Mouse (Mus musculus) gastrocnemius, postnatal 36 days (tissue): ENCODE measurements at regions not wholly inside any gene's neighbourhood (a gene's known extent, or its start where the extent isn't known, plus 50 kb on each side); places are given as distances from the start of the nearest gene placed in this dataset.
"Not testable (repeated sequence)": the region's sequence is repeated elsewhere in the genome, so short reads cannot be mapped to it uniquely, and the experiment has no call there.

ENCODE experiments used
- DNase-seq, 2 experiments: peaks; one replicate each; pipeline ENCODE4 v3.0.0; 2022
- intact Hi-C: fragments of 180-260 bp; cut with DNase I; formaldehyde crosslinking; loops from one replicate; pipeline ENCODE4 v1.15.1; 2025

DNA sequence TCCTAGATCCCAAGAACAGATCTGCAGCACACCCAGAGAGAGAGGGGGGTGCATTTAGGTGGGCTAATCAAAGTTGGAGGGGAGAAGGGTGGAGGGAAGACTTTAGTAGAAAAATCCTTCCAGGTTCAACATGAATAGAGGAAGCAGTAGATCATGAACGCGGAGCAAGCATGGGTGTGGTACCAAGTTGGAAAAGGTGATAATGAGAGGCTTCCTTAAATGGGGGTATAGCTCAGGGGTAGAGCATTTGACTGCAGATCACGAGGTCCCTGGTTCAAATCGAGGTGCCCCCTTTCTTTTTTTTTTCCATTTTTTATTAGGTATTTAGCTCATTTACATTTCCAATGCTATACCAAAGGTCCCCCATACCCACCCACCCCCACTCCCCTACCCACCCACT lies 54.0 kb upstream of the Krba1 start:
- intact Hi-C loops, DNase-seq: not testable (repeated sequence)

DNA sequence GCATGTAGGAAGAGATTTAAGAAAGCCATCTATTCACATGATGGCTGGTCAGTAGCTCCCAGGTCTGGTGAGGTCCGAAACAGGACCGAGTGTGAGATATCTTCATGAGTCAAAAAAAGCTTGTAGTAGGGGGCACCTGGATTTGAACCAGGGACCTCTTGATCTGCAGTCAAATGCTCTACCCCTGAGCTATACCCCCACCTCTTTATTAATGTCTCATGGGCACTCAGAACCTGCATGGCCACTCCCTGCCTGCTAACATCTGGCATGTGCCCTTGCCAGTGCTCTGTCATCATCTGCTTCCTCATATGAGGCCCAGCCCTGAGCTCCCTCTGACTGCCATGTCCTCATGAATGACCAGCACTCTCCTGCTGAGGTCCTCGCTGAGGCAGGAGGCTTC lies 58.4 kb upstream of the Krba1 start:
- DNase-seq, intact Hi-C loops: not testable (repeated sequence)

DNA sequence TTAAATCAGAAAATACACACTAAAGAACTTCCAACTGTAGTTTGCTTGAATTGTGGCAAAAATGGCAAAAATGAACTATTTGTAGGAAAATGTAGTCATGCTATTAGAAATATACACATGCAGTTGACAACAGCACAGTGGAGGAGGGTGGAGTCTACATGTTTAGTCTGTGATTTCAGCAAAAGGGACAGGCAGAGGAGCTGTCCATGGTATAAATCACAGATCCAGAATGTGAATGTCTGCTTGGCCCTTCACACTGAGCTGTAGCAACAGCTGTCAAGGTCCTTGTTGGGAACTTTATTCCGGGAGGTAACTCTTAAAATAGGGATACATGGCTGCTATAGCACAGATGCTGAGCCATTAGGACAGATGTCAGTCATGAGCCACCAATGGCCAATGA lies 107.4 kb upstream of the Krba1 start:
- no peak for DNase-seq
- intact Hi-C loops, result no loop called here

DNA sequence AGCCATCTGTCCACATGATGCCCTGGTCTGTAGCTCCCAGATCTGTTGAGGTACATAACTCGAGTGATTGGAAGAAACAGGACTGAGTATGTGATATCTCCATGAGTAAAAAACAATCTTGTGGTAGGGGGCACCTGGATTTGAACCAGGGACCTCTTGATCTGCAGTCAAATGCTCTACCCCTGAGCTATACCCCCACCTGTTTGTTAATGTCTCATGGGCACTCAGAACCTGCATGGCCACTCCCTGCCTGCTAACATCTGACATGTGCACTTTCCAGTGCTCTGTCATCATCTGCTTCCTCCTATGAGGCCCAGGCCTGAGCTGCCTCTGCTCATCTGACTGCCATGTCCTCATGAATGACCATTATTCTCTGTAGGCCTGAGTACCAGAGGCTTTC lies 115.7 kb upstream of the Krba1 start:
- DNase-seq, intact Hi-C loops: not testable (repeated sequence)

DNA sequence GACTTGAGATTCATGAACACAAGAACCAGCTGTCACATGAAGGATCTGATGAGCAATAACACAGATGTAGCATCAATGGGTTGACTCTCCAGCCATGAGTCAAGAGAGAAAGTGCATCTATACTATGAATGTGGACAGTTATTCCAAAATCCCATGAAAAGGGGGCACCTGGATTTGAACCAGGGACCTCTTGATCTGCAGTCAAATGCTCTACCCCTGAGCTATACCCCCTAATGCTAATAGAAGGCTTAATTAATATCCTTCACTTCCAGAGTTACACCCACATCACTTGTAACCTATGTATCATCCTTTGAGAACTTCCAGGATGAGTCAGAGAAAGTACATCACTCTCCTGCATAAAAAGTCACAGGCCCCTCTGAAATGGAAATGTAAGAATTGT lies 133.8 kb upstream of the Krba1 start:
- DNase-seq, intact Hi-C loops: not testable (repeated sequence)

DNA sequence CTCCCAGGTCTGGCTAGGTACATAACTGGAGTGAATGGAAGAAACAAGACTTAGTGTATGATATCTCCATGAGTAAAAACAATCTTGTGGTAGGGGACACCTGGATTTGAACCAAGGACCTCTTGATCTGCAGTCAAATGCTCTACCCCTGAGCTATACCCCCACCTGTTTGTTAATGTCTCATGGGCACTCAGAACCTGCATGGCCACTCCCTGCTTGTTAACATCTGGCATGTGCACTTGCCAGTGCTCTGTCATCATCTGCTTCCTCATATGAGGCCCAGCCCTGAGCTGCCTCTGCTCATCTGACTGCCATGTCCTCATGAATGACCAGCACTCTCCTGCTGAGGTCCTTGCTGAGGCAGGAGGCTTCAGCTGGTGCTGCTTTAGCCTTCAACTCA lies 142.4 kb upstream of the Krba1 start:
- intact Hi-C loops, DNase-seq: not testable (repeated sequence)

DNA sequence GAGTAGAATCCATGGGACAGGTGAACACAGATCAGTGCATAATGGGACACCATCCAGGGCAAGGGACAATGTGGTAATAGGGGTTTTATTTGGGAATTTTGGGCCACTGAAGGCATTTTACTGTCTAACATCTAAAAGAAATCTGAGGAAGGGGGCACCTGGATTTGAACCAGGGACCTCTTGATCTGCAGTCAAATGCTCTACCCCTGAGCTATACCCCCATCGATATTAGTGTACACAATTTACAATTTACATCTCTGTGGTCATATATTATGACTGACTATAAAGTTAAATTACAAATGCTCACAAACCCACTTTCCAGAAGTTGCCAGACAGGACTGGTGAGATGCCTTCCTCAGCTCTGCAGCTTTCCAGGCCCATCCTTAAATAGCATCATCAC lies 143.4 kb upstream of the Krba1 start:
- intact Hi-C loops, result no loop called here
- no peak for DNase-seq

DNA sequence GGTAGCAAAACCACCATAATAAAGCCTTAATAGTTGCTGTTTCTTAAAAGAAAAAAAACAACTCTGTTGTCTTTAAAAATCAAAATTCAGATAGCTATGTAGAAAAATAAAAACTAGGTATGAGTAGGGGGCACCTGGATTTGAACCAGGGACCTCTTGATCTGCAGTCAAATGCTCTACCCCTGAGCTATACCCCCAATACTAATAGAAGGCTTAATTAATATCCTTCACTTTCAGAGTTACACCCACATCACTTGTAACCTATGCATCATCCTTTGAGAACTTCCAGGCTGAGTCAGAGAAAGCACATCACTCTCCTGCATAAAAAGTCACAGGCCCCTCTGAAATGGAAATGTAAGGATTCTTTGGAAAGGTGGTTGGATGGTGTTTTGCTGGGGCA lies 151.2 kb upstream of the Krba1 start:
- intact Hi-C loops, result loop anchor here (2.0 kb wide), 1 partner anchor 17 kb away; no protein-coding TSS in a partner anchor
- DNase-seq, result not testable (repeated sequence)

DNA sequence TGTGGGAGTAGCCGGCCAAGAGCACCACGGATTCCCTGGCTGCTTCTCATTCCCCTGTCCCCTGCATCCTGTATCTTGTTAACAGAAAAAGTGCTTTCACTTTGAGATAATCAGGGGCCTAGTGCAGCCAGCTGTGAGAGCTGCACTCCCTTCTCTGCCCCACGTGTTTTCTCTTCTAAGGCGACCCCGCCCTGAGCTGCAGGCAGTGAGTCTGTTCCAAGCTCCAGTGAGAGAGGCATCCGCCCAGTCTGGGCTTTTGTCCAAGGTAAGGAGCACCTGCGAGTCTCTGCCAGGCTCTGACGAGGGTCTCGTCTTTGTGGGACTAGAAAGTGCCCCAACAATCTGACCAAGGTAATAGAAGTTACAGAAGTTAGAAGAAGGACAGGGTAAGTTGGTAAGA lies 141.0 kb upstream of the Zfp746 start:
- DNase-seq, result no peak
- intact Hi-C loops, result loop anchor here (2.0 kb wide), 1 partner anchor 17 kb away; no protein-coding TSS in a partner anchor

DNA sequence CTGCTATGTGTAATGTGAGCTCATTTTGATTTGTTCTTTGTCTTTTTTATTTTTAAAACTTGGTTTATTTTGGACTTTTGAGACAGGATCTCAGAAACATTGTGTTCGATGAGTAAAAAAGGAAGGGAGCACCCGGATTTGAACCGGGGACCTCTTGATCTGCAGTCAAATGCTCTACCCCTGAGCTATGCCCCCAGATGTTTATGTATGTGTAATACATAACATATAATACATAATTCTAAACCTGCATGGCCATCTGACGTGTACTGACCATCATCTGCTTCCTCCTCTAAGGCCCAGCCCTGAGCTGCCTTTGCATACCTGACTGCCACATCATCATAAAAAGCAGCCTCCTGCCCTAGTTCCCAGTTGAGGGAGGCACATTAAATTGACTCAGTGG lies 137.8 kb upstream of the Zfp746 start:
- intact Hi-C loops, result no loop called here
- DNase-seq, result no peak

DNA sequence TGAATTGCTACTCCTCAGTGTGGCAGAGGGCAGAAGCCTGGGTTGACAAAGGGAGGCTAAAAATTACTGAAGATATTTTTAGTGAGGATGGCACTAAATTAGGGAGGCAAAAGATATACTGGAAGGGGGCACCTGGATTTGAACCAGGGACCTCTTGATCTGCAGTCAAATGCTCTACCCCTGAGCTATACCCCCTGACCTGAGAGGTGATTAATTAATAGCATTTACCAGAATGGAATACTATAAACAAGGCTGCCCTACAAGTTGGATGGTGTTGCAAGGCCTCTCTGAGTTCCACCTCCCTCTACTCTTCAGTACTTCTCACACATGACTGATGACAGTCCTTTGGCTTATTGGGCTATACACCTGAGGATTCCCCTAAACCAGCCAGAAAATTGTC lies 136.6 kb upstream of the Zfp746 start:
- intact Hi-C loops, result no loop called here

DNA sequence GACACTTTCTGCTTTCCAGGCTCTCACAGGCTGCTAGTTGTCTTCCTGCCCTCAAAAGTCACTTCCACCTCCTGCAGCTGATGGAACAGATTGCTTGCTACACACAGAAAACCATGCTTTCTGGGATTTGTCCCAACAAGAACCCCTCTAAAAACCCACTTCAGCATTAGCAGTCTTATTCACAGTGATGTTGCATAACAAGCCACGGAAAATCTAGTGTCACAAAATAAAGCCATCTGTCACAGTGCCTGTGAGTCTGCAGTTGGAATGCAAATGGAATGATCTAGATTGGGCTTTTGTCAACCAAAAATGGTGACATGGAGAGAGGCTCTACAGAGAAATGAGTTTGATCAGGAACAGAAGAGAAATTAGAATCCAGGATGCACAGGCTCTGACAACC lies 135.4 kb upstream of the Zfp746 start:
- intact Hi-C loops, DNase-seq: not testable (repeated sequence)

More for the DNA sequence above, 136.6 kb upstream of the Zfp746 start:
- no peak for DNase-seq

DNA sequence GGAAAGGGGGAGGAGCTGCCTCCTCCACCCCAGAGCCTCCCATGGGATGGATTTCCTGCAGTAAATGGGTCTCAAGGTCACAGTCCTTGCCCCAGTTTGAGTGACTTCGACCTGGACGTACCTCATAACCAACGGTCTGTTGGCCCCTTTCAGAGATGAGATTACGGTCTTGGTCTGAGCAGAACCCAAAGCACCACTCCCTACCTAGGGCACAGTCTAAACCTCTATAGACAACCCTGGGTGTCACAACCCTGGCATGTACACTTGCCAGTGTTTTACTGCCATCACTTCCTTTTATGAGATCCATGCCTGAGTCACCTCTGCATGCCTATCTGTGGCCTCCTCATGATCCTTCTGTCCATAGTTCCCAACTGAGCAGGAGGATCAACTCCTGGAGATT lies 128.8 kb upstream of the Zfp746 start:
- intact Hi-C loops, result no loop called here
- no peak for DNase-seq

DNA sequence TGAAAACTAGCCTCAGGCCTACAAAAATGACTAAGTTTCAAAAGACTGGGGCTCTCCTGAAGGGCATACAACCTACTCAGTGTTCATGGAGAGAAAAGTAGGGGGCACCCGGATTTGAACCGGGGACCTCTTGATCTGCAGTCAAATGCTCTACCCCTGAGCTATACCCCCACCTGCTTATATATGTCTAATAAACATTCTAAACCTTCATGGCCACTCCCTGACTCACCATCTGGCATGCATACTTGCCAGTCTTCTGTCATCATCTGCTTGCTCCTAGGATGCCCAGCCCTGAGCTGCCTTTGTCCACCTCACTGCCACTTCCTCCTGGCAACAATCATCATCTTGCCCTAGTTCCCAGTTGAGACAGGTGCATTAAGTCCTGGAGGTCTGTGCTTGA lies 123.3 kb upstream of the Zfp746 start:
- DNase-seq, result no peak
- intact Hi-C loops, result no loop called here

DNA sequence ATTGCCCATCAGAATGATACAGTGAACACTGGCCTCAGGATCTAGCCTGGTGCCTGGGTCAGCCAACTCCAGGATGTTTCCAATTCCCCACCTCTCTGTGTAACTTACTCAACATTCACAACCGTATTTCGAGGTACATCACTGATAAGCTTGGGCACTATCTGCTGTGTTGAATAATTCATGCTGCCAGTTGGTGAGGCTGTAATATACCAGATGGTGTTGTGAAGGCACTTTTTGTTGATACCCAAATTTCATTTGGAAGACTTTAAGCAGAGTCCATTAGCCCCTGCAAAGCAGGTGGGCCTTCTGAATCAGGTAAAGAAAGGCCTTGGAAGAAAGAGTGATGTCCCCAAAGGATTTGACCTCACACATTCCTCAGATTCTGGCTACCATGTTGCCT lies 122.7 kb upstream of the Zfp746 start:
- intact Hi-C loops, result no loop called here
- DNase-seq, result no peak

DNA sequence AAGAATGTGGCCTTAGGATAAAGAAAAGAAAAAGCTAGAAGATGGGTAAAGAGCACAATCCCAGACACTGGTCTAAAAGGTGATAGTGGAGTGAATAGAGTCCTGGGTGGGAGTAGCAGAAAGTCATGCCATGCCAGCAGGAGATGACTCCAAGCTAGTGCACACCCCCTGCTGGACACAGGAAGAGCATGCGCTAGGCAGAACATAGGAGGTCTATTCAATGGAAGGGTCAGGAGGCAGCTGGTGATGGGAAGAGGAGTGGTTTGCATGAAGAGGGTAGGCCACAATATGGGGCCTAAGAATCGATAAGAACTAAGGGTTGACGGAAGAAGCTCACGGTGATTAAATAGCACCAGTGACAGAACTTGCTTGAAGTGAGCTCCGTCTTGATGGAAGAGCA lies 119.3 kb upstream of the Zfp746 start:
- DNase-seq, result no peak
- intact Hi-C loops, result no loop called here

DNA sequence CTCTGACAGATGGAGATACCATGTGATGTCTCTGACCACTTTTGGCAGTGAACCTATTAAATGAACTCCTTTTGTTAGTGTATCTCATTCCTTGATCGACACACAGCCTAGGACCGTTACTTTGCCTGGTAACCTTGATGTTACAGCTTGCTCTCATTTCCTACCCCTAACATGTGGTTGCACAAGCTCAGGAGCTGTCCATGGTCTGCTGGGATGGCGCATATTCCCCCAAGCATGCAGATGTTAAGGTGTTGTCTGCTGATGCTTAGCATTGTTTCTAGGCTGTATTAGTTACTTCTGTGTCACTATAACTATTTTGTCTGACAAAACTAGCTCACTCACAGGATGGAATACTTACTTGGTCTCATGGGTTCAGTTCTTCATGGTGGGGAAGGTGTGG lies 113.6 kb upstream of the Zfp746 start:
- intact Hi-C loops, result no loop called here
- no peak for DNase-seq

DNA sequence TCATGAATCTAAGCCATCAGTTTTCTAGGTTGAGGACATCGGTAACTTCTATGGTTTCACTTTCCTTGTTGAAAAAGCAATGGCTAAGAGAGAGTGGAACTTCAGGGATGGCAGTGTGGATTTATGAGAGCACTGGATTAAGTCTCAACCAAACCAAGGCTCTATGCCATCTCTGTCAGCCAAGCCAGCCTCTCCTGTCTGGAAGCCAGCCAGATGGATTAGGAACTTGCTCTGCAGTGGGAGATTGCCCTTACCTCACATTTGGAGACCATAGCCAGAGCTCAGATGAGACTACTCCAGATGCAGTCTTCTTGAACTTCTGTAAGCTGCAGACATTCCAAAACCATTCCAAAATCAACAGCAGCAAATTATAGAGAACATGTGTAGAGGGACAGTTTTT lies 112.4 kb upstream of the Zfp746 start:
- intact Hi-C loops, result no loop called here
- DNase-seq, result no peak

DNA sequence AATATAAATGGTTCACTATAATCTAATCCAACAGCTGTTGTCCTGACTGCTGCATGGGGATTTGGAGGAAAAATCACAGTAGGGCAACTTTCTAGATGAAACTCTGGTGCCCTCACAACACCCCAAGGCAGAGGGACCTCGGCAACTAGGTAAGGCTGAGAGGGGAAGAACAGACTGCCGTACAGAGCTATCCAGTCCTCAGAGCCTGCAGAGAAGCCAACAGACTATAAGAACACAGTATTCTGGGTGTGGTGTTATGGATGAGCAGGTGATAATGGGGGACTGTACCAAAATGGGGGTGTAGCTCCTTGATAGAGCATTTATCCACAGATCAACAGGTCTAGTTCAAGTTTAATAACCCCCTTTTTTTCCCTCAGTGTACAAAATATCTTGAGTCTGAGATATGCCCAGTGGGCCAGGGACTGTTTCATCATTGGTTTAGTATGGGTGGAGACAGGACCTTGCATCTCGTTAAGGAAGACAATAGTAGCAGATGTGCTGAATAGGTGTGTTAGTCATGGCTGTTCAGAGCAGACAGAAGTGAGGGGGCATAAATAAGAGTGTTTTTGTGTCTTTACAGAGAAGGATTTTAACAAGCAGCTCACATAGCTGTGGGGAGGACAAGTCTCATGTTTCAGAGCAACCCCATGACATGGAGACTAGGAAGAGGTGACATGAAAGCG lies 111.4 kb upstream of the Zfp746 start:
- intact Hi-C loops, result no loop called here
- DNase-seq, result no peak

DNA sequence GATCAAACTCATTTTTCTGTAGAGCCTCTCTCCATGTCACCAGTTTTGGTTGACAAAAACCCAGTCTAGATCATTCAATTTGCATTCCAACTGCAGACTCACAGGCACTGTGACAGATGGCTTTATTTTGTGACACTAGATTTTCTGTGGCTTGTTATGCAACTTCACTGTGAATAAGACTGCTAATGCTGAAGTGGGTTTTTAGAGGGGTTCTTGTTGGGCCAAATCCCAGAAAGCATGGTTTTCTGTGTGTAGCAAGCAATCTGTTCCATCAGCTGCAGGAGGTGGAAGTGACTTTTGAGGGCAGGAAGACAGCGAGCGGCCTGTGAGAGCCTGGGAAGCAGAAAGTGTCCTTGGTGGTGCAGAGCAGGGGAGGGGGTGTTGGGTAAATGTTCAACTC lies 102.0 kb upstream of the Zfp746 start:
- intact Hi-C loops, DNase-seq: not testable (repeated sequence)

DNA sequence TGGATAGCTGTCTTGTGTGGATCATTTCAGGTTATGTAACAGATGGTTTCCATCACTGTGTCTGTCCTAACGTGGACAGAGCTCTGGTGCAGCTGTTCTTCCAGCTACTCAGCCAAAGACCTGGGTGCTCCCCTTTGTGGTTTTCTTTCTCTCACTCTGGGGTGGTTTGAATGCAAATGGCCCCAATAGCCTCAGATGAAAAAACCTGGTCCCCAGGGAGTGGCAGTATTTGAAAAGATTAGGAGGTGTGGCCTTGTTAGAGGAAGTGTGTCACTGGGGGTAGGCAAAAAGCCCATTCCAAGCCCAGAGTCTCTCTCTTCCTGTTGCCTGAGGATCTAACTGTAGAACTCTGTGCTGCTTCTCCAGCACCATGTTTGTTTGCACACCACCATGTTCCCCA lies 98.9 kb upstream of the Zfp746 start:
- no peak for DNase-seq
- intact Hi-C loops, result no loop called here

DNA sequence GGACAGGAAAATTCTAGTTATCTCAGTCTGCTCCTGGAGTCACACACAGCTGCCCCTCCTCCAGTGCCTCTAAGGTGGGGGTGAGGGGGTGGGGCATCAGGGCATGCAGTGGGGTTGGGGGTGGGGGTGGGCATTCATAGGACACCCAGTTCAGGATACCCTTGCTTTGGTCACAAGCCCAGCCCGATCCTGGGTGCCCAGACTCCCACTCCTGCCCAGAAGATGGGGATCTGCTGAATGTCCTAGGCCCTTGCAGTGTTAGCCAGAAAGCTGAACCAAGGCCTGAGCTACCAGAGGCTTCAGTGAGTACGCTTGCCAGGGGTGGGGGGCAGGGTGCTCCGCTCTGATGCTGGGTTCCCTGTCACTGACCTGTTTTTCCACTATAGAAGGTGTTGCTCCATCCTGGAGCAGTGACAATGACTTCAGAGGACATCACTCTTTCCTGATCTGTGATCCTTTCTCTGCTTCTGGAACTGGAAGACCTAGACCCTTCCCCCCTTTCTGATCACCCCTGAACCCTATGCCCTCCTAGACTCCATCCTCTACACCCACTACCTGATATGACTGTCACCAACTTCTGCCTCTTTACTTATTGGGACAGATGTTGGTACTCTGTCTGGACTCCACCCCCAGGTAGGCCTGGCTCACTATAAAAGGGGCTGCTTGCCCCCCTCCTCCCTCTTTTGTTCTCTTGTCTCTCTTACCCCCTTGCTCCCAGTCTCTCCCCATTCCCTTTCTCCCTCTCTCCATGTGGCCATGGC lies 92.1 kb upstream of the Zfp746 start:
- no peak for DNase-seq
- intact Hi-C loops, result loop anchor here (5.0 kb wide), 4 partner anchors 219 to 604 kb away; partner anchors contain the start of genes Atp6v0e2, Gimap8 and Krba1
